Mouse (Mus musculus) induced T-regulatory cell, adult 2 months (primary cell): ENCODE data around the gene Hdac8.
A peak's percentile ranks its signal among the peaks of the same experiment; 100 is the strongest.

ENCODE experiments used
- DNase-seq: peaks from one replicate; pipeline ENCODE4 v3.0.0-alpha.2; 2012; ENCODE audit warnings: low read depth

Gene Hdac8

GRCm38 (mm10) chrX:102504644-102505481 lies at the start of gene Hdac8:
TSS of gene Hdac8 (minus strand) at chrX:102505359.
- DNase-seq = peak; percentile 76

- DNase-seq = no peak
Observed at GRCm38 (mm10) chrX:102509205-102509604, 4.0 kb upstream of the Hdac8 start.

- no peak for DNase-seq
Observed at GRCm38 (mm10) chrX:102504179-102504578, 980 bp downstream of the Hdac8 start.

- DNase-seq = peak; percentile 45
Observed at GRCm38 (mm10) chrX:102493992-102494730, 11.0 kb downstream of the Hdac8 start.

GRCm38 (mm10) chrX:102485575-102485974 lies 19.6 kb downstream of the Hdac8 start:
- DNase-seq = no peak

- no peak for DNase-seq
Observed at GRCm38 (mm10) chrX:102479665-102480064, 25.5 kb downstream of the Hdac8 start.

- peak; percentile 67 for DNase-seq
Observed at GRCm38 (mm10) chrX:102478965-102479364, 26.2 kb downstream of the Hdac8 start.

- DNase-seq = no peak
Observed at GRCm38 (mm10) chrX:102478481-102478880, 26.7 kb downstream of the Hdac8 start.

- peak; percentile 64 for DNase-seq
Observed at GRCm38 (mm10) chrX:102476784-102477183, 28.4 kb downstream of the Hdac8 start.

GRCm38 (mm10) chrX:102475555-102475954 lies 29.6 kb downstream of the Hdac8 start:
- DNase-seq = no peak

GRCm38 (mm10) chrX:102418343-102419127 lies 86.6 kb downstream of the Hdac8 start:
- DNase-seq = no peak

- no peak for DNase-seq
Observed at GRCm38 (mm10) chrX:102416972-102417371, 88.2 kb downstream of the Hdac8 start.

GRCm38 (mm10) chrX:102416386-102416785 lies 88.8 kb downstream of the Hdac8 start:
- no peak for DNase-seq

GRCm38 (mm10) chrX:102384765-102385164 lies 120.4 kb downstream of the Hdac8 start:
- no peak for DNase-seq

GRCm38 (mm10) chrX:102383151-102383550 lies 122.0 kb downstream of the Hdac8 start:
- no peak for DNase-seq

GRCm38 (mm10) chrX:102366510-102366909 lies 138.6 kb downstream of the Hdac8 start:
- no peak for DNase-seq

- DNase-seq = no peak
Observed at GRCm38 (mm10) chrX:102362244-102362643, 142.9 kb downstream of the Hdac8 start.

- no peak for DNase-seq
Observed at GRCm38 (mm10) chrX:102353412-102353811, 151.7 kb downstream of the Hdac8 start.

GRCm38 (mm10) chrX:102349843-102350731 lies 155.1 kb downstream of the Hdac8 start:
- DNase-seq = no peak

- DNase-seq = no peak
Observed at GRCm38 (mm10) chrX:102348886-102349486, 156.2 kb downstream of the Hdac8 start.

GRCm38 (mm10) chrX:102341688-102342087 lies 163.5 kb downstream of the Hdac8 start:
- DNase-seq = no peak
